Mouse (Mus musculus) liver, embryonic 14.5 days (tissue): ENCODE measurements around the gene AC124108.1. TPM values are rescaled to one million over a fixed set of nuclear protein-coding genes. Genes with fewer than 3 reads are reported as not detected.

Experiments used
- ATAC-seq: fragments of 200-750 bp; cut with Nextera tagmentation; 2 replicates; pipeline ENCODE4 v1.8.0; 2017; ENCODE audit warnings: moderate number of reproducible peaks, mild to moderate bottlenecking, moderate library complexity; ENCODE audit not compliant: insufficient read depth
- DNase-seq, 3 experiments: peaks; one replicate each; pipeline ENCODE4 v3.0.0-alpha.2; 2012 to 2013; ENCODE audit warnings: low read depth in 3 of 3, low spot score in 3 of 3
- H3K27ac ChIP-seq: fragments of 300-500 bp; sonication (generic); 2 replicates; pipeline ENCODE4 v1.5.1; 2014; ENCODE audit warnings: moderate library complexity, mild to moderate bottlenecking, control low read depth, inconsistent platforms
- H3K27me3 ChIP-seq: fragments of 300-500 bp; sonication (generic); 2 replicates; pipeline ENCODE4 v1.6.1; 2014; ENCODE audit warnings: mild to moderate bottlenecking, low read length, moderate library complexity; ENCODE audit not compliant: control insufficient read depth, insufficient read depth
- H3K36me3 ChIP-seq: fragments of 300-500 bp; sonication (generic); replicated peaks from 2 replicates; pipeline ENCODE4 v1.6.1; 2014; ENCODE audit warnings: low read depth; ENCODE audit not compliant: control insufficient read depth, insufficient read depth
- H3K4me1 ChIP-seq, 2 experiments: fragments of 200-500 bp in 1 of 2; fragments of 300-500 bp in 1 of 2; sonication (generic) in 1 of 2; replicated peaks; 2 replicates each; pipeline ENCODE4 v1.6.1; 2012 to 2014; ENCODE audit warnings: antibody characterized with exemption in 1 of 2, inconsistent platforms in 1 of 2, low read length in 1 of 2; ENCODE audit not compliant: control insufficient read depth in 2 of 2, insufficient read depth in 2 of 2
- H3K4me2 ChIP-seq: fragments of 300-500 bp; sonication (generic); 2 replicates; pipeline ENCODE4 v1.6.1; 2014; ENCODE audit warnings: low read depth, mild to moderate bottlenecking, control low read depth, moderate library complexity
- H3K4me3 ChIP-seq, 2 experiments: fragments of 200-500 bp in 1 of 2; fragments of 300-500 bp in 1 of 2; sonication (generic) in 1 of 2; 2 replicates each; pipeline ENCODE4 v1.5.1; 2012 to 2014; ENCODE audit warnings: low read depth in 2 of 2, low read length in 2 of 2, mild to moderate bottlenecking in 2 of 2, control low read depth in 1 of 2, inconsistent platforms in 1 of 2, moderate library complexity in 1 of 2; ENCODE audit not compliant: insufficient read depth in 1 of 2
- H3K9ac ChIP-seq: fragments of 300-500 bp; sonication (generic); replicated peaks from 2 replicates; pipeline ENCODE4 v1.6.1; 2014; ENCODE audit warnings: mild to moderate bottlenecking, control low read depth, moderate library complexity
- H3K9me3 ChIP-seq: fragments of 300-500 bp; sonication (generic); 2 replicates; pipeline ENCODE4 v1.6.1; 2016; ENCODE audit warnings: low read length, mixed read lengths; ENCODE audit not compliant: control insufficient read depth
- CTCF ChIP-seq: IDR thresholded peaks from 2 replicates; pipeline ENCODE4 v1.5.1; 2016; ENCODE audit warnings: antibody characterized with exemption, low read depth, control low read depth
- EP300 ChIP-seq: IDR thresholded peaks from 2 replicates; pipeline ENCODE4 v1.6.1; 2016; ENCODE audit warnings: antibody characterized with exemption, low read depth
- WGBS: fragments of 180-500 bp; shearing (Covaris S2); extraction: QIAGEN DNeasy Blood & Tissue Kit; methylation state at CpG from one replicate; pipeline ENCODE4 v1.1.7; 2014; ENCODE audit not compliant: insufficient replicate concordance; 5-methylcytosine and 5-hydroxymethylcytosine counted together
- polyA plus RNA-seq, 2 experiments: library from polyadenylated mRNA; depleted of rRNA in 1 of 2; stranded (reverse) in 1 of 2; unstranded in 1 of 2; fragments of >200 nt; fragmentation: Nextera tagmentation in 1 of 2; extraction: Ambion mirVana in 1 of 2; gene quantifications; 2 replicates each; pipeline versions ENCODE4 v1.2.1 to v1.2.3; 2012 to 2014

The AC124108.1 gene
- polyA plus RNA-seq, 2 experiments = not detected

GRCm38 (mm10) chr1:132196337-132196736 lies 5.1 kb downstream of the AC124108.1 start:
- no peak overlapping the region for H3K4me3 ChIP-seq
- TF ChIP-seq EP300 = no peak
- TF ChIP-seq CTCF = no peak
- H3K27ac ChIP-seq = no peak overlapping the region
- H3K9ac ChIP-seq = no peak overlapping the region
- no peaks in the 10 kb centered on the region for H3K4me1 ChIP-seq
- peaks cover 45% of the 10 kb centered on the region for H3K27me3 ChIP-seq
- WGBS = 35% methylated on average over 7 of the region's 7 CpGs
- H3K4me2 ChIP-seq = no peak overlapping the region
- H3K9me3 ChIP-seq = no peaks in the 10 kb centered on the region
- DNase-seq (no peak), ATAC-seq (no peak)
- no peaks in the 10 kb centered on the region for H3K36me3 ChIP-seq

GRCm38 (mm10) chr1:132197666-132198065 lies 6.4 kb downstream of the AC124108.1 start:
- WGBS = 16% methylated on average over 9 of the region's 9 CpGs
- peaks cover 33% of the 10 kb centered on the region for H3K27me3 ChIP-seq

GRCm38 (mm10) chr1:132198401-132199071 lies 7.3 kb downstream of the AC124108.1 start:
- no peaks in the 10 kb centered on the region for H3K36me3 ChIP-seq
- DNase-seq (no peak), ATAC-seq (no peak)
- peaks cover 25% of the 10 kb centered on the region for H3K27me3 ChIP-seq
- 67% methylated on average over 16 of the region's 16 CpGs for WGBS
- H3K9ac ChIP-seq = no peak overlapping the region
- H3K4me3 ChIP-seq = no peak overlapping the region
- no peaks in the 10 kb centered on the region for H3K9me3 ChIP-seq
- TF ChIP-seq CTCF (no peak), EP300 (no peak)
- H3K27ac ChIP-seq = no peak overlapping the region
- H3K4me2 ChIP-seq = no peak overlapping the region
- H3K4me1 ChIP-seq = no peaks in the 10 kb centered on the region

More at GRCm38 (mm10) chr1:132197666-132198065, 6.4 kb downstream of the AC124108.1 start:
- H3K27ac ChIP-seq = no peak overlapping the region
- H3K4me1 ChIP-seq = no peaks in the 10 kb centered on the region
- TF ChIP-seq CTCF (no peak), EP300 (no peak)
- H3K9me3 ChIP-seq = no peaks in the 10 kb centered on the region
- H3K9ac ChIP-seq = no peak overlapping the region
- H3K4me2 ChIP-seq = no peak overlapping the region
- no peaks in the 10 kb centered on the region for H3K36me3 ChIP-seq
- H3K4me3 ChIP-seq = no peak overlapping the region
- ATAC-seq = no peak
- no peak for DNase-seq

- H3K9me3 ChIP-seq = no peaks in the 10 kb centered on the region
- no peak overlapping the region for H3K4me3 ChIP-seq
- H3K27me3 ChIP-seq = peaks cover 20% of the 10 kb centered on the region
These were observed 8.0 kb downstream of the AC124108.1 start for GRCm38 (mm10) chr1:132199244-132199643.

GRCm38 (mm10) chr1:132199934-132200333 lies 8.7 kb downstream of the AC124108.1 start:
- DNase-seq = no peak
- H3K36me3 ChIP-seq = no peaks in the 10 kb centered on the region
- H3K27ac ChIP-seq = no peak overlapping the region
- no peak overlapping the region for H3K9ac ChIP-seq
- H3K4me2 ChIP-seq = no peak overlapping the region
- H3K4me1 ChIP-seq = no peaks in the 10 kb centered on the region
- H3K9me3 ChIP-seq = no peaks in the 10 kb centered on the region
- TF ChIP-seq CTCF (no peak), EP300 (no peak)
- ATAC-seq = no peak
- peaks cover 20% of the 10 kb centered on the region for H3K27me3 ChIP-seq
- H3K4me3 ChIP-seq = no peak overlapping the region
- 12% methylated on average over 12 of the region's 12 CpGs for WGBS

More at GRCm38 (mm10) chr1:132199244-132199643, 8.0 kb downstream of the AC124108.1 start:
- Histone ChIP-seq H3K27ac (no peak overlapping the region), H3K36me3 (no peaks in the 10 kb centered on the region), H3K4me1 (no peaks in the 10 kb centered on the region), H3K4me2 (no peak overlapping the region), H3K9ac (no peak overlapping the region)
- DNase-seq (no peak), ATAC-seq (no peak)
- WGBS = 54% methylated on average over 6 of the region's 6 CpGs
- TF ChIP-seq CTCF (no peak), EP300 (no peak)
